Mouse (Mus musculus) liver, embryonic 14.5 days (tissue): ENCODE measurements at regions not wholly inside any gene's neighbourhood (a gene's known extent, or its start where the extent isn't known, plus 50 kb on each side); places are given as distances from the start of the nearest gene placed in this dataset.

Experiments
- CTCF ChIP-seq: IDR thresholded peaks from 2 replicates; pipeline ENCODE4 v1.5.1; 2016; ENCODE audit warnings: antibody characterized with exemption, low read depth, control low read depth
- EP300 ChIP-seq: IDR thresholded peaks from 2 replicates; pipeline ENCODE4 v1.6.1; 2016; ENCODE audit warnings: antibody characterized with exemption, low read depth

DNA sequence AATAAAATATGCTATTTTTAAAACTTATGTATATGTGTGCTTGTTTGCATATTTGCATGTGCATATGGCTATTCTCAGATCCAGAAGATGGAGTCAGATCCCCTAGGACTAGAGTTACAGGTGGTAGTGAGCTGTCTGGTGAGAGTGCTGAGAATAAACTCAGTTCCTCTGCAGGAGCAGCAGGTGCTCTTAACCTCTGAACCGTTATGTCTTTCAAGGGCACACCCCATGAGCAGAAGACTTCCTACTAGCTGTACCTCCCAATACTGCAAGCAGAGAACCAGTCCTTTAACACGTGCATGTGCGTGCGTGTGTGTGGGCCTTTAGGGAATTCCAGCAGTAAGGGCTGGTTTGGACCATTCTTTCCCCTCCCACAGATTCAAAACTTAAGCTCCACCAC is 85.9 kb upstream of the Akt3 start:
- no peak for TF ChIP-seq CTCF
- no peak for TF ChIP-seq EP300
